Mouse (Mus musculus): ENCODE results near the gene Pou2f1. TPM values are rescaled to one million over a fixed set of nuclear protein-coding genes. Genes with fewer than 3 reads are reported as not detected.

Pou2f1 gene
- polyA plus RNA-seq, 1 experiment from 2014 or later: 8.4 TPM

DNA sequence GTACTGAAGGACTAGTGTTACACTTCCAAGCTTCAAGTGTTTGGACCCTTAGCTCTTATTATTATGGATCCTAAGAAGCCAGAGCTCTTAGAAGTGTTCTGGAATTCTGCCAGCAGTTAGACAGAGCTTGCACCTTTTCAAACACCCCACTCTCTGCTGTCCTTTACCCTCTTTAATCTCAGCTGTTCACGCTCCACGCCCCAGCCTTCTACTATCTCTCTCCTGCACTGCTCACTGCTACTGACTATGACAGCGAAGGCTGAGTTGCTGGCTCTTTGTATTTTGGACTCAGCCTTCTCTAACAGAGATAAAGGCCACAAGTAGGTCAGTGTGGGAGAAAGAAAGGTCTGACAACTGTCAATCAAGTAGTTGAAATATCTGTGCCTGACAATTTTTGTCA, 17.3 kb downstream of the Pou2f1 start:
- Histone ChIP-seq H3K27ac (peak overlapping the region; percentile 49), H3K4me2 (no peak overlapping the region), H3K4me1 (replicated peaks) (peaks cover 14% of the 10 kb centered on the region), H3K27me3 (no peaks in the 10 kb centered on the region), H3K36me3 (no peaks in the 10 kb centered on the region), H3K4me3 (no peak overlapping the region), H3K9me3 (replicated peaks) (no peaks in the 10 kb centered on the region), H3K9ac (no peak overlapping the region)
- no peak for ATAC-seq (replicated peaks; ENCODE audit: insufficient number of reproducible peaks, insufficient read depth, low FRiP score, low read depth)
- WGBS: 28% methylated on average over 3 of the region's 3 CpGs

DNA sequence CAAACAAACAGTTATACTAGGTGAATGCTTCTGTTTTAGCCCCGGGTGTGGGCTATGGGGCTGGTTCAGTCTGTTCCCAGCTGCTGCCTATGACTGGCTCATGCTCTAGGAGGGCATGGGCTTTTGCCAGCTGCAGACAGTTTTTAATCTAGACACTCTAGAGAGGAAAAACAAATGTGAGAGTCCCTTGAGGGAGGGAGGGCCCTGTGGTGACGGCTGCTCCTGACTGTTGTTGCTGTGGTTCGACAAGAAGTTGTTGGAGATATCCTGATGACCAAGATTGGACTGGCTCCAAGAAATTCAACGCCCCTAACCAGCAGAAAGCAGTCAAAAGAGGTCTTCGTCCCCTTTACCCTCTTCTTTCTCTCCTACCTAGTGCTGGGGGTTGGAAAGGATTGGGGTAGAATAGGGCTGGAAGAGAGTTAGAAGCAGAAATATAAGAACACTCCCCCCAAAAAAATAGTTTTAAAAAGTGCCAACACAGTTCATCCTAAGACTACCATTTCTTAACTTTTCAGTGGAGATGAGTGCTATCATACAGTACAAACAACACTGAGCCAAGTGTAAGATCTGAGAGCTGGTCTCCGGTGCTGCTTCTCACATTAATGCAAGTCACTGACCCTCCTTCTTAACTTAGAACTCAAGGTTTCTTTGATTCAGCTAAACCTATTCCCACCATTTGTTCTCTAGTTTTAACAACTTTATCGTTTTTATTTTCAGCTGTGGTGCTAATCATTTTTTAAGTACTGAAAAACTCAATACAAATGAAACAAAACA, 25.6 kb downstream of the Pou2f1 start:
- ATAC-seq (replicated peaks; ENCODE audit: insufficient number of reproducible peaks, insufficient read depth, low FRiP score, low read depth): peak; percentile 60; the same call in 1 of the 2 replicates
- Histone ChIP-seq H3K4me3 (no peak overlapping the region), H3K27me3 (no peaks in the 10 kb centered on the region), H3K9ac (no peak overlapping the region), H3K9me3 (replicated peaks) (no peaks in the 10 kb centered on the region), H3K4me2 (peak overlapping the region; percentile 37), H3K27ac (peak overlapping the region; percentile 50; the same call in 1 of the 2 replicates), H3K4me1 (replicated peaks) (peaks cover 14% of the 10 kb centered on the region), H3K36me3 (no peaks in the 10 kb centered on the region)
- WGBS: 26% methylated on average over 7 of the region's 7 CpGs

DNA sequence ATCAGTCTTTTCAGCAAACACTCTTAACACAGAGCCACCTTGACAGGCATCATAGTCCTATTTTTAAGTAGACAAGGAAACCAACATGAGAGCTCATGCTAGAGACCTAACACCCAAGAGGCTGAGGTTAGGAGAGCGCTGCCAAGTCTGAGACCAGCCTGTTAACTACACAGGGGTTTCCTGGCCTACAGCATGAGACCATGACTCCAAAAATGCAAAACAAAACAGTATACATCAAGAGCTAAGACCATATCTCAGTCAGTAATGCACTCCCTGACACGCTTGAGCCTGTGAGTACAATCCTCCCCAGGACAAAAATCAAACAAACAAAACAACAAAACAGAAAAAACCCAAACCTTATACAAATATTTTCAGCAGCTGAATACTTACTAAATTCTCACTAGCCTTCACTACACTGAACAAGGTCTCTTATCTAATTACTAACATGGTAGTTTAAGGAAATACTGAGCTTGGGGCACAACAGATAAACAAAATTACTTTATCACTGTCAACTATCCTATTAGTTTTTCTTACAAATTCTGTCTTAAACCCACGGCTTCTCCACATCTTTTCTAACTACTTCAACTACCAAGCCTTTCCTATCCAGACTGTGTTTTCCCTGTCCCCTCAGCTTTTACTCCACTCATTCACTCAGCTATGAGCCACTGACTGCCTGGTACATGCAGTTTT, 33.3 kb downstream of the Pou2f1 start:
- Histone ChIP-seq H3K27me3 (no peaks in the 10 kb centered on the region), H3K27ac (no peak overlapping the region), H3K36me3 (no peaks in the 10 kb centered on the region), H3K4me1 (replicated peaks) (0 out of 2 replicates have a peak, but pooled peaks cover 4% of the 10 kb centered on the region), H3K4me3 (no peak overlapping the region), H3K4me2 (no peak overlapping the region), H3K9ac (no peak overlapping the region), H3K9me3 (replicated peaks) (no peaks in the 10 kb centered on the region)
- 84% methylated on average over 3 of the region's 3 CpGs for WGBS
- no peak for ATAC-seq (replicated peaks; ENCODE audit: insufficient number of reproducible peaks, insufficient read depth, low FRiP score, low read depth)

GRCm38 (mm10) chr1:165967027-165967654, 35.3 kb downstream of the Pou2f1 start:
- H3K4me1 ChIP-seq (replicated peaks): 0 out of 2 replicates have a peak, but pooled peaks cover 8% of the 10 kb centered on the region
- H3K36me3 ChIP-seq: no peaks in the 10 kb centered on the region
- no peaks in the 10 kb centered on the region for H3K9me3 ChIP-seq (replicated peaks)
- no peak overlapping the region for H3K27ac ChIP-seq
- H3K9ac ChIP-seq: no peak overlapping the region
- no peak overlapping the region for H3K4me3 ChIP-seq
- H3K27me3 ChIP-seq: no peaks in the 10 kb centered on the region
- ATAC-seq (replicated peaks; ENCODE audit: insufficient number of reproducible peaks, insufficient read depth, low FRiP score, low read depth): no peak
- H3K4me2 ChIP-seq: no peak overlapping the region
- WGBS: 37% methylated on average over 4 of the region's 4 CpGs

DNA sequence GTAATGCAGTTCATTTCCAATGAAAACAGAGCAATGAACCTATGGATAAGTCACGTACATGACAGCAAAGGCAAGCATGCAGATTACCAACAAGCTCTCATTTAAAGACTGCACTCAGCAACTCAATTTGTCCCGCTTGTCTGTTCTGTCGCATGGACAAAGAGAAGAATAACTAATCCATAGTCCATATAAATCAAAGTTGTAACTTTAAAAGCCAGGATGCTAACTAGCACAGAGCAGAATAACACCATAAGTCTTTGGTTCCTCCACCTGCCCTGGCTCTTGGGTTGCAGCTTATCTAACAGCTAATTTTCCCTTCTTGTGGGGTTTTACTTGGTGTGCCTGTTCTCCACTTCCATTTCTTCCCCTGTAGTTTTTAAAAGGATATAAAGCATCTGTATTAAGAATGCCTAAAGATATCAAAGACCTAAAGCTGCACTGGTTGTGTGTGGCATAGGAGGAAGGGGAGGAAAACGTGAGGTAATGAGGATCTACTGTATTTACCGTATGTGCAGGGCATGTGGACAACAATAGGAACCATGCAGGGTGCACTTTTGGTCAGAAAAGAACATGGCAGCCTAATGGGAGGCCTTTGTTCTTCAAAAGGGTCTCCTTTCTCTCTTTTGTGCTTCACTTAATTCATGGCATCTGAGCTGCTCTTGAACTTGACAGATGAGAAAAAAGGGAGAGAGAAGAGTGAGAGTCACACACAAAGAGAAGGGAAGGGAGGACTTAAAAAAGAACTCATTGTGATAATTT, 36.1 kb downstream of the Pou2f1 start:
- 77% methylated on average over 5 of the region's 5 CpGs for WGBS
- H3K4me2 ChIP-seq: no peak overlapping the region
- H3K9me3 ChIP-seq (replicated peaks): no peaks in the 10 kb centered on the region
- no peak overlapping the region for H3K27ac ChIP-seq
- no peak overlapping the region for H3K9ac ChIP-seq
- no peak overlapping the region for H3K4me3 ChIP-seq
- ATAC-seq (replicated peaks; ENCODE audit: insufficient number of reproducible peaks, insufficient read depth, low FRiP score, low read depth): no peak
- 0 out of 2 replicates have a peak, but pooled peaks cover 11% of the 10 kb centered on the region for H3K4me1 ChIP-seq (replicated peaks)
- no peaks in the 10 kb centered on the region for H3K36me3 ChIP-seq
- no peaks in the 10 kb centered on the region for H3K27me3 ChIP-seq

DNA sequence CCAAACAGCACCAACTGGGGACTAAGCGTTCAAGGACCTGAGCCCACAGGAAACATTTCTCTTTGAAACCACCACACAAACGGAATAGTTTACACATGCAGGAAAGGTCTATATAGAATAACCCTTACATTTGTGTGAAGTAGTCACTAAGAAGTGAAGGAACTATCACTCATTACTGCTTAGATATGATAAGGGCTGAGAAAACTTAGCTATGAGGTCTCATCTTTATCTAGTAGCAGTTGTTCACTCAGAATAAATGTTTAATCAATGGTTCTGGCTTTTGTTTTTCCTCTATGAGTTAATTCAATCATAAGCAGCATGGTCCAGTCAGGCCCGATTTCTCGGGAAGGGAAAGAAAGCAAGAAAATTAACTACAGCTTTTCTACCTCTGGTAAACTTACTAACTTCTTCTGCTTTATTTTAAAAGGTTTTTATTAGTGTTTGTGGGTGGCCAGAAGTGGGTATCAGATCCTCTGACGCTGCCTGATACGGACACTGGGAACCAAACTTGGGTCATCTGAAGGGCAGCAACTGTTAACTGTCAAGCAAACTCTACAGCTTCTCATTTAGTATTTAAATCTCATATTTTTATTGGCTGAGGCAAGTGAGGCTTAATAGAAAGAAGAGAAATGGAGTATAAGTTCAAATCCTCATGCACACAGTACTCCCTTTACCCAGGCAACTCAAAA, 40.7 kb downstream of the Pou2f1 start:
- 59% methylated on average over 6 of the region's 6 CpGs for WGBS
- Histone ChIP-seq H3K9ac (no peak overlapping the region), H3K27me3 (no peaks in the 10 kb centered on the region), H3K4me1 (replicated peaks) (peaks cover 16% of the 10 kb centered on the region; the same call in 1 of the 2 replicates), H3K4me3 (no peak overlapping the region), H3K36me3 (no peaks in the 10 kb centered on the region), H3K4me2 (no peak overlapping the region), H3K9me3 (replicated peaks) (no peaks in the 10 kb centered on the region), H3K27ac (no peak overlapping the region)
- ATAC-seq (replicated peaks; ENCODE audit: insufficient number of reproducible peaks, insufficient read depth, low FRiP score, low read depth): no peak

DNA sequence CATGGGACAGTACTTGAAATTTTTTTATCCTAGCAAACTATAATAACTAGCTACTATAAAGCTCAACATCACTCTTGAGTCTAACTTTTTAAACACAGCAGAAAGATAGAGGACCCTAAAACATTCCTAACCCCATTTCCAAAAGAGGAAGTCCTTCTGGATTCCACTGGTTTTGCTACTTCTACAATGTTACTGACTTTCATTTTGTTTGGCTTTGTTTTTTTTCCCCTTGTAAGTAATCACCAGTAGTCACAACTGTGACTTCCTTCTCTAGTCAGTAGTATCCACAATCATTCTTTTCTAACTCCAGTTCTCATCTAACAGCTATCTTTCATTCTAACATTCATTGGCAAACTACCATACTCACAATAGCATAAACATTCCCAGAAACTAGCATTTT, 44.3 kb downstream of the Pou2f1 start:
- H3K4me3 ChIP-seq: no peak overlapping the region
- no peak overlapping the region for H3K27ac ChIP-seq
- H3K9me3 ChIP-seq (replicated peaks): no peaks in the 10 kb centered on the region
- H3K36me3 ChIP-seq: no peaks in the 10 kb centered on the region
- no peak for ATAC-seq (replicated peaks; ENCODE audit: insufficient number of reproducible peaks, insufficient read depth, low FRiP score, low read depth)
- H3K9ac ChIP-seq: no peak overlapping the region
- no peaks in the 10 kb centered on the region for H3K27me3 ChIP-seq
- no peak overlapping the region for H3K4me2 ChIP-seq
- H3K4me1 ChIP-seq (replicated peaks): peaks cover 12% of the 10 kb centered on the region; the same call in 1 of the 2 replicates

DNA sequence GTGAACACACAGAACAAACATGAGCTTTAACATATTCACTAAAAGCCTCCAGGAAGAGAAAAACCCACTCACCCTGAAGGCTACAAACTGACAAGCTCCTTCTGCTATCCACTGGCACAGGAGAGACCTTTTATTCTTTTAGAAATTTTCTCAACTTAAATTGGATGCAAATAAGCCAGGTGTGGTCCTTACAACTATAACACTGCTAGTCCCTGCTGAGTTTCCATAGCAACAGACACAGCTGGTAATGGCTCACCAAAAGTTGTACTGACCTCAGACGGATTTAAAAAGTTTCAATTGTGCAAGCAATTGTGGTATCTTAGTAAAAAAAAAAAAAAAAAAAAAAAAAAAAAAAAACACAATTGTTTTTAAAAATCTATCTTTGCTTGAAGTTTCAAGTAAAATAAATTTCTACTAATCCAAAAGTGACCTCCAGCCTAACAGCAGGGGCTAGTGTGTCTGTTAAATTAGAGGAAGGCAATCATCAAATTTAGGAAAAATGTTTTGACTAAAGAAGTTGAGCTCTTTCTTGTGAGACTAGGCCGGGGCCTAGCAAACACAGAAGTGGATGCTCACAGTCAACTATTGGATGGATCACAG, 54.2 kb downstream of the Pou2f1 start:
- Histone ChIP-seq H3K9me3 (replicated peaks) (no peaks in the 10 kb centered on the region), H3K4me1 (replicated peaks) (peaks cover 5% of the 10 kb centered on the region), H3K27ac (no peak overlapping the region), H3K27me3 (no peaks in the 10 kb centered on the region), H3K4me3 (no peak overlapping the region), H3K9ac (no peak overlapping the region), H3K4me2 (no peak overlapping the region), H3K36me3 (no peaks in the 10 kb centered on the region)
- no peak for ATAC-seq (replicated peaks; ENCODE audit: insufficient number of reproducible peaks, insufficient read depth, low FRiP score, low read depth)
- WGBS: 87% methylated on average over 2 of the region's 2 CpGs

- no peaks in the 10 kb centered on the region for H3K36me3 ChIP-seq
- H3K27me3 ChIP-seq: no peaks in the 10 kb centered on the region
- no peak for ATAC-seq (replicated peaks; ENCODE audit: insufficient number of reproducible peaks, insufficient read depth, low FRiP score, low read depth)
- H3K9me3 ChIP-seq (replicated peaks): no peaks in the 10 kb centered on the region
- H3K27ac ChIP-seq: peak overlapping the region; percentile 40; the same call in 1 of the 2 replicates
- H3K4me1 ChIP-seq (replicated peaks): peaks cover 7% of the 10 kb centered on the region
- no peak overlapping the region for H3K4me2 ChIP-seq
- H3K9ac ChIP-seq: no peak overlapping the region
- 74% methylated on average over 1 of the region's 1 CpGs for WGBS
- H3K4me3 ChIP-seq: no peak overlapping the region
Measured at GRCm38 (mm10) chr1:165943270-165943669, 59.2 kb downstream of the Pou2f1 start.

DNA sequence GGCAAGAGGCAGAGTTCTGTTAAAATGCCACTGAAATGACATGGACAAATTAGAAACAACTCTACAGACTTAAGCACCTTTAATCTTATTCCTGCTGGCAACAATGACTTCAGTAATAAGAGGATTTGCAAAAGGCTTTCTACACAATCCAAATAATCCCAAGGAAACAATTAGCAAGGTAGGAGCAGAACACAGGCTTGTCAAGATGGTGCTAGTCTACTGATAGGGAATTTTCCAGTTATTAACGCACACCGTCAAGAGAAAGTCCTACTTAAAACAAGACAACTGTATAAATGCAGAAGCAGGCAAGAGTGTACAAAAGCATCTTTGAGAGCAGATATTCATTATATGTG, 67.0 kb downstream of the Pou2f1 start:
- H3K9ac ChIP-seq: no peak overlapping the region
- H3K4me3 ChIP-seq: no peak overlapping the region
- 70% methylated on average over 2 of the region's 2 CpGs for WGBS
- H3K4me1 ChIP-seq (replicated peaks): peaks cover 3% of the 10 kb centered on the region
- H3K36me3 ChIP-seq: no peaks in the 10 kb centered on the region
- H3K27me3 ChIP-seq: no peaks in the 10 kb centered on the region
- no peak for ATAC-seq (replicated peaks; ENCODE audit: insufficient number of reproducible peaks, insufficient read depth, low FRiP score, low read depth)
- H3K9me3 ChIP-seq (replicated peaks): no peaks in the 10 kb centered on the region
- no peak overlapping the region for H3K4me2 ChIP-seq
- no peak overlapping the region for H3K27ac ChIP-seq
